In the genomic region with DNA sequence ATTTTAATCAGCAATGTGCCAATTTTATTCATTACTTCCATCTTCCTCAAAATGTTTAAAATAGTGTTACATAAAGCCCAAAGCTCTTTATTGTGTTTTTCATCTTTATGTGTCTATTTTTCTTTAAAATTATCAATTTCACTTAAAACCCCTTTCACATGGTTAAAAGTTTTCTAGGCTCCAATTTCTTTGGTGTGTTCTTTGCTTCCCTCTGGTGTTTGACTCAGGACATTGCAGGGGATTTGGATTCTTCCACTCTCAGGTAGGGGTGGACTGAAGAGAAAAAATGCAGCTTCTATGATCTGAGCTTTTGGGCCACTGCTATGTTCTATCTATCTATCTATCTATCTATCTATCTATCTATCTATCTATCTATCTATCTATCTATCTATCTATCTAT, we compare ENCODE assay signal across 9 mouse cellular contexts. TPM values are rescaled to one million over a fixed set of nuclear protein-coding genes. Genes with fewer than 3 reads are reported as not detected.
A peak's percentile ranks its signal among the peaks of the same experiment; 100 is the strongest.
DNase-seq lines count a peak whose midpoint lies in the region; ATAC-seq and TF ChIP-seq lines count a peak whose summit lies in the region.
"Had no signal": no experiment of that assay in that cellular context is flagged by ENCODE, and none has a peak within 500 bp of the region (broad histone marks: within the 10 kb centered on the region; RNA-seq: fewer than 3 reads in every experiment).

No protein-coding gene starts in this region.

- peak; percentile 57 for DNase-seq in heart, postnatal 0 days (ENCODE audit: low spot score)
- DNase-seq in heart, embryonic 10.5 days (ENCODE audit: low spot score): no peak
- DNase-seq in 3T3-L1 (ENCODE audit: low read depth, low spot score) (peak; percentile 71), MN1 (ENCODE audit: low spot score) (peak; percentile 62)
- DNase-seq in hindlimb bud, embryonic 11.5 days (ENCODE audit: extremely low spot score, low read depth, low spot score): peak; percentile 73
- peak; percentile 44 for DNase-seq in thymus, postnatal 4 days
- DNase-seq in gastrocnemius, postnatal 4 days (ENCODE audit: low spot score in 2 of 2): no peak
- DNase-seq in urinary bladder, postnatal 25 days (ENCODE audit: low spot score): no peak

- peak; percentile 73 for TF ChIP-seq CTCF in heart, postnatal 0 days (IDR thresholded peaks at IDR 0.05; ENCODE audit: low read depth)

- no peaks in the 10 kb centered on the region for H3K4me1 ChIP-seq in heart, postnatal 0 days (ENCODE audit: control insufficient read depth, insufficient read depth)
- no peaks in the 10 kb centered on the region for H3K4me1 ChIP-seq in heart, embryonic 10.5 days
- H3K4me1 ChIP-seq: neural tube, embryonic 12.5 days had no signal

- H3K27ac ChIP-seq in heart, postnatal 0 days (ENCODE audit: low read depth): no peak overlapping the region
- no peak overlapping the region for H3K27ac ChIP-seq in heart, embryonic 10.5 days
- H3K27ac ChIP-seq: neural tube, embryonic 12.5 days had no signal

- no peak for TF ChIP-seq EP300 in heart, postnatal 0 days (IDR thresholded peaks at IDR 0.05; ENCODE audit: low read depth)

- peaks cover 11% of the 10 kb centered on the region for H3K9me3 ChIP-seq in heart, postnatal 0 days (replicated peaks; ENCODE audit: control insufficient read depth, low read length)
- peaks cover 4% of the 10 kb centered on the region for H3K9me3 ChIP-seq in heart, embryonic 10.5 days

- no peak overlapping the region for H3K4me3 ChIP-seq in heart, postnatal 0 days (ENCODE audit: low read depth, low read length)
- H3K4me3 ChIP-seq in heart, embryonic 10.5 days: no peak overlapping the region
- H3K4me3 ChIP-seq: neural tube, embryonic 12.5 days had no signal

- no peak overlapping the region for H3K4me2 ChIP-seq in heart, postnatal 0 days (ENCODE audit: low read depth, low read length)
- H3K4me2 ChIP-seq: neural tube, embryonic 12.5 days had no signal

- ATAC-seq in heart, postnatal 0 days (ENCODE audit: insufficient read depth, low read depth): no peak

- H3K27me3 ChIP-seq in heart, postnatal 0 days (ENCODE audit: control insufficient read depth, insufficient read depth, low read length): no peaks in the 10 kb centered on the region
- no peaks in the 10 kb centered on the region; the same call in 1 of the 2 replicates for H3K27me3 ChIP-seq in heart, embryonic 10.5 days (ENCODE audit: insufficient read depth, poor library complexity, severe bottlenecking)
- H3K27me3 ChIP-seq: neural tube, embryonic 12.5 days had no signal

- H3K36me3 ChIP-seq in heart, postnatal 0 days (replicated peaks; ENCODE audit: control insufficient read depth, insufficient read depth, low read length): no peaks in the 10 kb centered on the region
- H3K36me3 ChIP-seq in heart, embryonic 10.5 days: no peaks in the 10 kb centered on the region
- H3K36me3 ChIP-seq: neural tube, embryonic 12.5 days had no signal

- no peak overlapping the region for H3K9ac ChIP-seq in heart, postnatal 0 days (replicated peaks; ENCODE audit: low read depth, low read length)
- H3K9ac ChIP-seq: neural tube, embryonic 12.5 days had no signal

RNA-seq across cellular contexts. Expression of a gene that starts 9.5 kb away (rescaled TPM):
- 124 and 127 TPM in 2 replicates for total RNA-seq in heart, postnatal 0 days (2014; rRNA removed; ENCODE audit: low replicate concordance)
- 72.9 and 73.0 TPM in 2 replicates for polyA plus RNA-seq in heart, postnatal 0 days (2015; fragmentation: Nextera tagmentation; extraction: Ambion mirVana)
- polyA plus RNA-seq in heart, embryonic 10.5 days (2016; fragmentation: Nextera tagmentation; extraction: Ambion mirVana): 31.3 and 32.5 TPM in 2 replicates
- total RNA-seq in gastrocnemius, postnatal 4 days (2021): 10 to 100 TPM; 26.3 to 27.6 TPM

RNA-seq across cellular contexts. Expression of a gene that starts 16.4 kb away (rescaled TPM):
- 16.3 and 20.5 TPM in 2 replicates for total RNA-seq in heart, postnatal 0 days (2014; rRNA removed; ENCODE audit: low replicate concordance)
- polyA plus RNA-seq in heart, postnatal 0 days (2015; fragmentation: Nextera tagmentation; extraction: Ambion mirVana): 13.6 and 15.2 TPM in 2 replicates
- 52.1 and 72.0 TPM in 2 replicates for polyA plus RNA-seq in heart, embryonic 10.5 days (2016; fragmentation: Nextera tagmentation; extraction: Ambion mirVana)
- total RNA-seq in gastrocnemius, postnatal 4 days (2021): 10 to 100 TPM; 11.9 to 13.6 TPM

RNA-seq across cellular contexts. Expression of a gene that starts 28.3 kb away (rescaled TPM):
- 21.4 and 29.5 TPM in 2 replicates for total RNA-seq in heart, postnatal 0 days (2014; rRNA removed; ENCODE audit: low replicate concordance)
- 2.9 and 3.0 TPM in 2 replicates for polyA plus RNA-seq in heart, postnatal 0 days (2015; fragmentation: Nextera tagmentation; extraction: Ambion mirVana)
- polyA plus RNA-seq in heart, embryonic 10.5 days (2016; fragmentation: Nextera tagmentation; extraction: Ambion mirVana): 3.9 and 6.8 TPM in 2 replicates
- 10 to 100 TPM; 24.7 to 26.2 TPM for total RNA-seq in gastrocnemius, postnatal 4 days (2021)

RNA-seq across cellular contexts. Expression of a gene that starts 37.4 kb away (rescaled TPM):
- 31.2 and 32.4 TPM in 2 replicates for total RNA-seq in heart, postnatal 0 days (2014; rRNA removed; ENCODE audit: low replicate concordance)
- 3.7 and 4.1 TPM in 2 replicates for polyA plus RNA-seq in heart, postnatal 0 days (2015; fragmentation: Nextera tagmentation; extraction: Ambion mirVana)
- polyA plus RNA-seq in heart, embryonic 10.5 days (2016; fragmentation: Nextera tagmentation; extraction: Ambion mirVana): 5.9 and 7.2 TPM in 2 replicates
- 10 to 100 TPM; 24.6 to 27.1 TPM for total RNA-seq in gastrocnemius, postnatal 4 days (2021)

RNA-seq across cellular contexts. Expression of a gene that starts 43.8 kb away (rescaled TPM):
- total RNA-seq in heart, postnatal 0 days (2014; rRNA removed; ENCODE audit: low replicate concordance): 76.8 and 81.2 TPM in 2 replicates
- 50.7 and 51.7 TPM in 2 replicates for polyA plus RNA-seq in heart, postnatal 0 days (2015; fragmentation: Nextera tagmentation; extraction: Ambion mirVana)
- polyA plus RNA-seq in heart, embryonic 10.5 days (2016; fragmentation: Nextera tagmentation; extraction: Ambion mirVana): 12.8 and 17.2 TPM in 2 replicates
- total RNA-seq in gastrocnemius, postnatal 4 days (2021): 10 to 100 TPM; 11.9 to 12.7 TPM

Comparison
In these comparisons a context has a peak if more than half of its experiments do, and no peak if none do; other contexts are left out.
1. DNase-seq: peak in heart, postnatal 0 days (single experiment), 3T3-L1 (single experiment), MN1 (single experiment), hindlimb bud, embryonic 11.5 days (single experiment) and thymus, postnatal 4 days (single experiment); none in heart, embryonic 10.5 days (single experiment), gastrocnemius, postnatal 4 days (0 of 2) and urinary bladder, postnatal 25 days (single experiment).